Mouse (Mus musculus): ENCODE results near the gene Rnf182. TPM values are rescaled to one million over a fixed set of nuclear protein-coding genes. Genes with fewer than 3 reads are reported as not detected.

The Rnf182 gene
- polyA plus RNA-seq, 1 experiment from 2014 or later: 8.5 TPM

- Histone ChIP-seq H3K4me1 (replicated peaks) (peaks cover 10% of the 10 kb centered on the region; the same call in 1 of the 2 replicates), H3K27me3 (no peaks in the 10 kb centered on the region), H3K4me3 (replicated peaks) (no peak overlapping the region), H3K36me3 (no peaks in the 10 kb centered on the region), H3K27ac (no peak overlapping the region), H3K9me3 (no peaks in the 10 kb centered on the region), H3K9ac (replicated peaks) (no peak overlapping the region), H3K4me2 (no peak overlapping the region)
- WGBS: 15% methylated on average over 7 of the region's 7 CpGs
- ATAC-seq (ENCODE audit: insufficient number of reproducible peaks, insufficient read depth, low FRiP score, low TSS enrichment, low read depth): no peak
These were observed 88.0 kb downstream of the Rnf182 start for GRCm38 (mm10) chr13:43703471-43703870.

GRCm38 (mm10) chr13:43704533-43705116 lies 89.1 kb downstream of the Rnf182 start:
- H3K27me3 ChIP-seq: no peaks in the 10 kb centered on the region
- H3K4me1 ChIP-seq (replicated peaks): peaks cover 10% of the 10 kb centered on the region; the same call in 1 of the 2 replicates
- no peak overlapping the region for H3K4me2 ChIP-seq
- no peak overlapping the region for H3K4me3 ChIP-seq (replicated peaks)
- no peak overlapping the region for H3K9ac ChIP-seq (replicated peaks)
- H3K27ac ChIP-seq: no peak overlapping the region
- no peaks in the 10 kb centered on the region for H3K36me3 ChIP-seq
- 34% methylated on average over 7 of the region's 7 CpGs for WGBS
- no peaks in the 10 kb centered on the region for H3K9me3 ChIP-seq
- ATAC-seq (ENCODE audit: insufficient number of reproducible peaks, insufficient read depth, low FRiP score, low TSS enrichment, low read depth): no peak

GRCm38 (mm10) chr13:43706387-43706786 lies 90.9 kb downstream of the Rnf182 start:
- H3K9me3 ChIP-seq: no peaks in the 10 kb centered on the region
- H3K27me3 ChIP-seq: no peaks in the 10 kb centered on the region
- H3K27ac ChIP-seq: no peak overlapping the region
- H3K4me2 ChIP-seq: no peak overlapping the region
- no peaks in the 10 kb centered on the region for H3K36me3 ChIP-seq
- H3K4me1 ChIP-seq (replicated peaks): peaks cover 10% of the 10 kb centered on the region; the same call in 1 of the 2 replicates
- ATAC-seq (ENCODE audit: insufficient number of reproducible peaks, insufficient read depth, low FRiP score, low TSS enrichment, low read depth): no peak
- no peak overlapping the region for H3K4me3 ChIP-seq (replicated peaks)
- WGBS: 69% methylated on average over 4 of the region's 4 CpGs
- no peak overlapping the region for H3K9ac ChIP-seq (replicated peaks)

GRCm38 (mm10) chr13:43709529-43709928 lies 94.0 kb downstream of the Rnf182 start:
- Histone ChIP-seq H3K9me3 (no peaks in the 10 kb centered on the region), H3K4me3 (replicated peaks) (no peak overlapping the region), H3K27me3 (no peaks in the 10 kb centered on the region), H3K4me1 (replicated peaks) (no peaks in the 10 kb centered on the region; the same call in 1 of the 2 replicates), H3K36me3 (no peaks in the 10 kb centered on the region), H3K9ac (replicated peaks) (no peak overlapping the region), H3K27ac (no peak overlapping the region), H3K4me2 (no peak overlapping the region)
- WGBS: 72% methylated on average over 3 of the region's 3 CpGs
- ATAC-seq (ENCODE audit: insufficient number of reproducible peaks, insufficient read depth, low FRiP score, low TSS enrichment, low read depth): no peak

- H3K9ac ChIP-seq (replicated peaks): no peak overlapping the region
- no peaks in the 10 kb centered on the region for H3K27me3 ChIP-seq
- no peak overlapping the region for H3K27ac ChIP-seq
- 83% methylated on average over 7 of the region's 7 CpGs for WGBS
- no peaks in the 10 kb centered on the region for H3K36me3 ChIP-seq
- H3K4me3 ChIP-seq (replicated peaks): no peak overlapping the region
- H3K4me2 ChIP-seq: no peak overlapping the region
- H3K9me3 ChIP-seq: no peaks in the 10 kb centered on the region
- no peaks in the 10 kb centered on the region; the same call in 1 of the 2 replicates for H3K4me1 ChIP-seq (replicated peaks)
- no peak for ATAC-seq (ENCODE audit: insufficient number of reproducible peaks, insufficient read depth, low FRiP score, low TSS enrichment, low read depth)
These were observed 96.3 kb downstream of the Rnf182 start for GRCm38 (mm10) chr13:43711708-43712314.

GRCm38 (mm10) chr13:43714741-43715140 lies 99.2 kb downstream of the Rnf182 start:
- Histone ChIP-seq H3K4me2 (no peak overlapping the region), H3K9ac (replicated peaks) (no peak overlapping the region), H3K4me3 (replicated peaks) (no peak overlapping the region), H3K4me1 (replicated peaks) (no peaks in the 10 kb centered on the region), H3K36me3 (no peaks in the 10 kb centered on the region), H3K27ac (no peak overlapping the region), H3K27me3 (no peaks in the 10 kb centered on the region), H3K9me3 (no peaks in the 10 kb centered on the region)
- ATAC-seq (ENCODE audit: insufficient number of reproducible peaks, insufficient read depth, low FRiP score, low TSS enrichment, low read depth): no peak
- WGBS: 74% methylated on average over 6 of the region's 6 CpGs

GRCm38 (mm10) chr13:43715466-43715865 lies 100.0 kb downstream of the Rnf182 start:
- Histone ChIP-seq H3K4me2 (no peak overlapping the region), H3K4me1 (replicated peaks) (no peaks in the 10 kb centered on the region), H3K27ac (no peak overlapping the region), H3K27me3 (no peaks in the 10 kb centered on the region), H3K4me3 (replicated peaks) (no peak overlapping the region), H3K9me3 (no peaks in the 10 kb centered on the region), H3K9ac (replicated peaks) (no peak overlapping the region), H3K36me3 (no peaks in the 10 kb centered on the region)
- no peak for ATAC-seq (ENCODE audit: insufficient number of reproducible peaks, insufficient read depth, low FRiP score, low TSS enrichment, low read depth)
- WGBS: 87% methylated on average over 5 of the region's 5 CpGs

GRCm38 (mm10) chr13:43716514-43717036 lies 101.1 kb downstream of the Rnf182 start:
- Histone ChIP-seq H3K4me3 (replicated peaks) (no peak overlapping the region), H3K27ac (no peak overlapping the region), H3K4me2 (no peak overlapping the region), H3K4me1 (replicated peaks) (no peaks in the 10 kb centered on the region), H3K9ac (replicated peaks) (no peak overlapping the region), H3K9me3 (no peaks in the 10 kb centered on the region), H3K36me3 (no peaks in the 10 kb centered on the region), H3K27me3 (no peaks in the 10 kb centered on the region)
- 66% methylated on average over 6 of the region's 6 CpGs for WGBS
- ATAC-seq (ENCODE audit: insufficient number of reproducible peaks, insufficient read depth, low FRiP score, low TSS enrichment, low read depth): no peak

- Histone ChIP-seq H3K27ac (no peak overlapping the region), H3K4me2 (no peak overlapping the region), H3K9ac (replicated peaks) (no peak overlapping the region), H3K36me3 (no peaks in the 10 kb centered on the region), H3K4me1 (replicated peaks) (no peaks in the 10 kb centered on the region), H3K4me3 (replicated peaks) (no peak overlapping the region), H3K9me3 (no peaks in the 10 kb centered on the region), H3K27me3 (no peaks in the 10 kb centered on the region)
- ATAC-seq (ENCODE audit: insufficient number of reproducible peaks, insufficient read depth, low FRiP score, low TSS enrichment, low read depth): no peak
- WGBS: 87% methylated on average over 7 of the region's 7 CpGs
These were observed 102.7 kb downstream of the Rnf182 start for GRCm38 (mm10) chr13:43718173-43718572.

GRCm38 (mm10) chr13:43720496-43720895 lies 105.0 kb downstream of the Rnf182 start:
- H3K9me3 ChIP-seq: no peaks in the 10 kb centered on the region
- H3K36me3 ChIP-seq: no peaks in the 10 kb centered on the region
- no peak overlapping the region for H3K27ac ChIP-seq
- H3K9ac ChIP-seq (replicated peaks): no peak overlapping the region
- no peak overlapping the region for H3K4me2 ChIP-seq
- no peak for ATAC-seq (ENCODE audit: insufficient number of reproducible peaks, insufficient read depth, low FRiP score, low TSS enrichment, low read depth)
- no peaks in the 10 kb centered on the region for H3K27me3 ChIP-seq
- no peak overlapping the region for H3K4me3 ChIP-seq (replicated peaks)
- H3K4me1 ChIP-seq (replicated peaks): no peaks in the 10 kb centered on the region
- WGBS: 82% methylated on average over 8 of the region's 8 CpGs

Measured in limb, embryonic 12.5 days (tissue).